Mouse (Mus musculus) kidney, adult 2 months (tissue): Measurements from ENCODE around the gene Gm20532. TPM values are rescaled to one million over a fixed set of nuclear protein-coding genes. Genes with fewer than 3 reads are reported as not detected.

ENCODE experiments used
- DNase-seq: peaks from one replicate; pipeline ENCODE4 v3.0.0; 2021
- H3K27ac ChIP-seq: fragments of 200-500 bp; 2 replicates; pipeline ENCODE4 v1.5.1; 2012; ENCODE audit warnings: low read depth, low read length, control low read depth, inconsistent platforms; ENCODE audit not compliant: insufficient read depth
- H3K27me3 ChIP-seq: fragments of 200-500 bp; replicated peaks from 2 replicates; pipeline ENCODE4 v1.6.1; 2012; ENCODE audit warnings: mild to moderate bottlenecking, moderate library complexity, low read length, inconsistent platforms; ENCODE audit not compliant: control insufficient read depth, insufficient read depth
- H3K36me3 ChIP-seq: fragments of 200-500 bp; 2 replicates; pipeline ENCODE4 v1.6.1; 2012; ENCODE audit warnings: mild to moderate bottlenecking, moderate library complexity, low read length, inconsistent platforms; ENCODE audit not compliant: control insufficient read depth, insufficient read depth
- H3K4me1 ChIP-seq: fragments of 200-500 bp; 2 replicates; pipeline ENCODE4 v1.6.1; 2011; ENCODE audit warnings: low read length; ENCODE audit not compliant: control insufficient read depth, insufficient read depth
- H3K4me3 ChIP-seq: fragments of 200-500 bp; 2 replicates; pipeline ENCODE4 v1.5.1; 2011; ENCODE audit warnings: mild to moderate bottlenecking, low read depth, low read length, control low read depth; ENCODE audit not compliant: insufficient read depth
- CTCF ChIP-seq: fragments of 200-500 bp; conservative IDR thresholded peaks from 2 replicates; pipeline ENCODE4 v1.5.1; 2011; ENCODE audit warnings: low read depth, mild to moderate bottlenecking, control low read depth, low read length, moderate library complexity, mixed read lengths; ENCODE audit not compliant: insufficient read depth, insufficient read length
- POLR2A ChIP-seq: fragments of 200-500 bp; IDR thresholded peaks from one replicate; pipeline ENCODE4 v1.6.1; 2011; ENCODE audit warnings: low read depth, low read length, control low read depth
- WGBS: fragments of 180-500 bp; shearing (Covaris S2); methylation state at CpG from one replicate; pipeline ENCODE4 v1.1.7; 2018; 5-methylcytosine and 5-hydroxymethylcytosine counted together
- polyA plus RNA-seq: library from polyadenylated mRNA; depleted of rRNA; stranded (reverse); fragments of >200 nt; gene quantifications from 2 replicates; pipeline ENCODE4 v1.2.3, GENCODE M21; 2012

Gene Gm20532
- polyA plus RNA-seq, 1 experiment, result not detected

GRCm38 (mm10) chr2:26600664-26601063 is 14.2 kb downstream of the Gm20532 start:
- TF ChIP-seq CTCF (no peak), POLR2A (no peak)
- 75% methylated on average over 2 of the region's 2 CpGs for WGBS
- no peak overlapping the region for H3K27ac ChIP-seq
- no peaks in the 10 kb centered on the region for H3K27me3 ChIP-seq
- peaks cover 17% of the 10 kb centered on the region for H3K4me1 ChIP-seq
- H3K4me3 ChIP-seq, result no peak overlapping the region
- H3K36me3 ChIP-seq, result no peaks in the 10 kb centered on the region
- peak; percentile 50 for DNase-seq

GRCm38 (mm10) chr2:26601595-26601994 is 15.2 kb downstream of the Gm20532 start:
- Histone ChIP-seq H3K4me3 (no peak overlapping the region), H3K36me3 (no peaks in the 10 kb centered on the region), H3K4me1 (peaks cover 15% of the 10 kb centered on the region), H3K27me3 (no peaks in the 10 kb centered on the region), H3K27ac (no peak overlapping the region)
- WGBS, result 93% methylated on average over 1 of the region's 1 CpGs
- DNase-seq, result no peak
- no peak for TF ChIP-seq POLR2A
- no peak for TF ChIP-seq CTCF

- 88% methylated on average over 5 of the region's 5 CpGs for WGBS
- Histone ChIP-seq H3K4me1 (peaks cover 15% of the 10 kb centered on the region), H3K27ac (no peak overlapping the region), H3K36me3 (no peaks in the 10 kb centered on the region), H3K27me3 (no peaks in the 10 kb centered on the region), H3K4me3 (no peak overlapping the region)
- no peak for DNase-seq
- TF ChIP-seq CTCF (no peak), POLR2A (no peak)
Measured at GRCm38 (mm10) chr2:26602631-26603030, 16.2 kb downstream of the Gm20532 start.

- no peak for DNase-seq
Measured at GRCm38 (mm10) chr2:26603159-26603558, 16.7 kb downstream of the Gm20532 start.

GRCm38 (mm10) chr2:26603720-26604671 is 17.6 kb downstream of the Gm20532 start, which contains the start of gene Agpat2:
Agpat2 (minus strand) TSS chr2:26604417.
- no peaks in the 10 kb centered on the region for H3K36me3 ChIP-seq
- H3K4me1 ChIP-seq, result peaks cover 15% of the 10 kb centered on the region
- DNase-seq, result peak; percentile 91
- H3K27me3 ChIP-seq, result no peaks in the 10 kb centered on the region
- TF ChIP-seq CTCF (peak; percentile 39), POLR2A (peak; percentile 23)
- peak within 1 kb of the TSS; percentile 79 for H3K27ac ChIP-seq
- WGBS, result 1% methylated on average over 88 of the region's 103 CpGs
- H3K4me3 ChIP-seq, result peak within 1 kb of the TSS; percentile 92

More at GRCm38 (mm10) chr2:26603159-26603558, 16.7 kb downstream of the Gm20532 start:
- peak overlapping the region; percentile 92 for H3K4me3 ChIP-seq
- no peaks in the 10 kb centered on the region for H3K36me3 ChIP-seq
- H3K27me3 ChIP-seq, result no peaks in the 10 kb centered on the region
- TF ChIP-seq CTCF (no peak), POLR2A (no peak)
- 11% methylated on average over 6 of the region's 6 CpGs for WGBS
- peaks cover 15% of the 10 kb centered on the region for H3K4me1 ChIP-seq
- H3K27ac ChIP-seq, result peak overlapping the region; percentile 79

- H3K36me3 ChIP-seq, result no peaks in the 10 kb centered on the region
- H3K27me3 ChIP-seq, result no peaks in the 10 kb centered on the region
- no peak overlapping the region for H3K4me3 ChIP-seq
- no peak for DNase-seq
- peaks cover 4% of the 10 kb centered on the region for H3K4me1 ChIP-seq
- 85% methylated on average over 8 of the region's 8 CpGs for WGBS
- TF ChIP-seq POLR2A (no peak), CTCF (no peak)
- no peak overlapping the region for H3K27ac ChIP-seq
Measured at GRCm38 (mm10) chr2:26605331-26605730, 18.9 kb downstream of the Gm20532 start.

- Histone ChIP-seq H3K4me3 (no peak overlapping the region), H3K36me3 (no peaks in the 10 kb centered on the region), H3K27ac (no peak overlapping the region), H3K27me3 (no peaks in the 10 kb centered on the region), H3K4me1 (no peaks in the 10 kb centered on the region)
- 87% methylated on average over 3 of the region's 3 CpGs for WGBS
- no peak for TF ChIP-seq POLR2A
- no peak for TF ChIP-seq CTCF
- DNase-seq, result no peak
Measured at GRCm38 (mm10) chr2:26606579-26606978, 20.1 kb downstream of the Gm20532 start.
